Mouse (Mus musculus) midbrain, postnatal 0 days (tissue): Measurements from ENCODE around the gene Gm2431. TPM values are rescaled to one million over a fixed set of nuclear protein-coding genes. Genes with fewer than 3 reads are reported as not detected.
"Not testable (repeated sequence)": the region's sequence is repeated elsewhere in the genome, so short reads cannot be mapped to it uniquely, and the experiment has no call there.

ENCODE experiments used
- ATAC-seq: fragments of 200-750 bp; cut with Nextera tagmentation; 2 replicates; pipeline ENCODE4 v1.8.0; 2017; ENCODE audit warnings: moderate number of reproducible peaks, mild to moderate bottlenecking, moderate TSS enrichment, moderate library complexity; ENCODE audit not compliant: low FRiP score
- DNase-seq: peaks from one replicate; pipeline ENCODE4 v3.0.0-alpha.2; 2015; ENCODE audit warnings: low spot score
- H3K27ac ChIP-seq: fragments of 300-500 bp; sonication (generic); 2 replicates; pipeline ENCODE4 v1.5.1; 2014; ENCODE audit warnings: low read depth, mild to moderate bottlenecking, low read length, mixed read lengths
- H3K27me3 ChIP-seq: fragments of 300-500 bp; sonication (generic); 2 replicates; pipeline ENCODE4 v1.6.1; 2014; ENCODE audit warnings: low read length, control low read depth, mixed read lengths; ENCODE audit not compliant: insufficient read depth
- H3K36me3 ChIP-seq: fragments of 300-500 bp; sonication (generic); 2 replicates; pipeline ENCODE4 v1.6.1; 2014; ENCODE audit warnings: low read length, control low read depth, mixed read lengths; ENCODE audit not compliant: insufficient read depth
- H3K4me1 ChIP-seq: fragments of 300-500 bp; sonication (generic); 2 replicates; pipeline ENCODE4 v1.6.1; 2014; ENCODE audit warnings: mild to moderate bottlenecking, control low read depth, antibody characterized with exemption, low read length, mixed read lengths; ENCODE audit not compliant: insufficient read depth
- H3K4me2 ChIP-seq: fragments of 300-500 bp; sonication (generic); 2 replicates; pipeline ENCODE4 v1.6.1; 2014; ENCODE audit warnings: low read depth, mild to moderate bottlenecking, low read length, mixed read lengths; ENCODE audit not compliant: poor library complexity, severe bottlenecking
- H3K4me3 ChIP-seq: fragments of 300-500 bp; sonication (generic); 2 replicates; pipeline ENCODE4 v1.5.1; 2014; ENCODE audit warnings: low read depth, mild to moderate bottlenecking, low read length, moderate library complexity
- H3K9ac ChIP-seq: fragments of 300-500 bp; sonication (generic); replicated peaks from 2 replicates; pipeline ENCODE4 v1.6.1; 2014; ENCODE audit warnings: mild to moderate bottlenecking, low read length, moderate library complexity, mixed read lengths; ENCODE audit not compliant: poor library complexity, severe bottlenecking
- H3K9me3 ChIP-seq: fragments of 300-500 bp; sonication (generic); 2 replicates; pipeline ENCODE4 v1.6.1; 2016; ENCODE audit warnings: low read length, control low read depth
- CTCF ChIP-seq: IDR thresholded peaks from 2 replicates; pipeline ENCODE4 v1.5.1; 2016; ENCODE audit warnings: antibody characterized with exemption, mild to moderate bottlenecking
- WGBS: fragments of 180-500 bp; shearing (Covaris S2); extraction: QIAGEN DNeasy Blood & Tissue Kit; methylation state at CpG from one replicate; pipeline ENCODE4 v1.1.7; 2014; 5-methylcytosine and 5-hydroxymethylcytosine counted together
- polyA plus RNA-seq: library from polyadenylated mRNA; unstranded; fragments of >200 nt; fragmentation: Nextera tagmentation; extraction: Ambion mirVana; gene quantifications from 2 replicates; pipeline ENCODE4 v1.2.1, GENCODE M21; 2015
- total RNA-seq: library from RNA; depleted of rRNA; stranded (reverse); fragments of >200 nt; gene quantifications from 2 replicates; pipeline ENCODE4 v1.2.3, GENCODE M21; 2014

Gene Gm2431
- total and polyA plus RNA-seq, 2 experiments from 2014 or later: not detected

- not testable (repeated sequence) for H3K9ac ChIP-seq, ATAC-seq, H3K27me3 ChIP-seq, H3K4me2 ChIP-seq, H3K4me1 ChIP-seq, H3K27ac ChIP-seq, H3K4me3 ChIP-seq, H3K9me3 ChIP-seq, H3K36me3 ChIP-seq
- TF ChIP-seq CTCF: peak; percentile 73
- peak; percentile 50 for DNase-seq
- 2% methylated on average over 2 of the region's 2 CpGs for WGBS
Measured at GRCm38 (mm10) chr7:142293851-142294250, 35.7 kb upstream of the Gm2431 start.

- H3K4me2 ChIP-seq, H3K27ac ChIP-seq, H3K9me3 ChIP-seq, H3K4me1 ChIP-seq, H3K27me3 ChIP-seq, H3K4me3 ChIP-seq, H3K36me3 ChIP-seq, H3K9ac ChIP-seq, DNase-seq, ATAC-seq: not testable (repeated sequence)
- WGBS: 85% methylated on average over 9 of the region's 9 CpGs
Measured at GRCm38 (mm10) chr7:142285910-142286612, 27.9 kb upstream of the Gm2431 start.

GRCm38 (mm10) chr7:142285130-142285835 is 27.1 kb upstream of the Gm2431 start:
- Histone ChIP-seq H3K9me3 (no peaks in the 10 kb centered on the region), H3K27me3 (no peaks in the 10 kb centered on the region), H3K4me3 (peak overlapping the region; percentile 56), H3K36me3 (no peaks in the 10 kb centered on the region), H3K27ac (peak overlapping the region; percentile 64), H3K4me1 (no peaks in the 10 kb centered on the region), H3K9ac (peak overlapping the region; percentile 25; the same call in 1 of the 2 replicates), H3K4me2 (peak overlapping the region; percentile 70)
- peak; percentile 72 for DNase-seq
- peak; percentile 66; the same call in 1 of the 2 replicates for ATAC-seq
- TF ChIP-seq CTCF: peak; percentile 69
- WGBS: 19% methylated on average over 23 of the region's 23 CpGs

DNA sequence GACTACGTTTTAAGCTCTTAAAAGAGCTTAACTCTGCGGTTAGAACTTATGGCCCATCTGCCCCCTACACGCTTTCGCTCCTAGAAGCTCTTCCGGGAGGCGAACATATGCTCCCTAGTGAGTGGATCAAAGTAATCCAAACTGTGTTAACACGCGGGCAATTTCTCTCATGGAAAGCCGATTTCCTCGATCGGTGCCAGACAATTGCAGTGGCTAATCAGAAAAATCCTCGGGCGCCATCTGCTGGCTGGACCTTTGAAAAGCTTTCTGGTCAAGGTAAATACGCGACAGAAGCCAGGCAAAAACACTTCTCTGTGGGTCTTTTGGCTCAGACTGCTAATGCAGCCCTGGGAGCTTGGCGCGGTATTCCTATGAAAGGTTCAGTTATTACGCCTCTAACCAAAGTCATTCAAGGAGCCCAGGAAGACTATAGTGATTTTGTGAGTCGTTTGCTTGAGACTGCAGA is 26.5 kb upstream of the Gm2431 start:
- Histone ChIP-seq H3K9ac (peak overlapping the region; percentile 34), H3K4me2 (peak overlapping the region; percentile 70), H3K4me3 (peak overlapping the region; percentile 56), H3K9me3 (no peaks in the 10 kb centered on the region), H3K4me1 (no peaks in the 10 kb centered on the region), H3K27me3 (no peaks in the 10 kb centered on the region), H3K27ac (peak overlapping the region; percentile 64), H3K36me3 (no peaks in the 10 kb centered on the region)
- under 1% methylated on average over 19 of the region's 19 CpGs for WGBS
- peak; percentile 90 for TF ChIP-seq CTCF
- DNase-seq (peak; percentile 98), ATAC-seq (peak; percentile 83)

GRCm38 (mm10) chr7:142284023-142284591 is 26.0 kb upstream of the Gm2431 start:
- H3K9me3 ChIP-seq: no peaks in the 10 kb centered on the region
- ATAC-seq (peak; percentile 62; the same call in 1 of the 2 replicates), DNase-seq (peak; percentile 63)
- peak overlapping the region; percentile 34 for H3K9ac ChIP-seq
- under 1% methylated on average over 38 of the region's 38 CpGs for WGBS
- peak; percentile 37 for TF ChIP-seq CTCF
- no peaks in the 10 kb centered on the region for H3K27me3 ChIP-seq
- H3K36me3 ChIP-seq: no peaks in the 10 kb centered on the region
- peak overlapping the region; percentile 70 for H3K4me2 ChIP-seq
- peak overlapping the region; percentile 56 for H3K4me3 ChIP-seq
- no peaks in the 10 kb centered on the region for H3K4me1 ChIP-seq
- no peak overlapping the region for H3K27ac ChIP-seq

DNA sequence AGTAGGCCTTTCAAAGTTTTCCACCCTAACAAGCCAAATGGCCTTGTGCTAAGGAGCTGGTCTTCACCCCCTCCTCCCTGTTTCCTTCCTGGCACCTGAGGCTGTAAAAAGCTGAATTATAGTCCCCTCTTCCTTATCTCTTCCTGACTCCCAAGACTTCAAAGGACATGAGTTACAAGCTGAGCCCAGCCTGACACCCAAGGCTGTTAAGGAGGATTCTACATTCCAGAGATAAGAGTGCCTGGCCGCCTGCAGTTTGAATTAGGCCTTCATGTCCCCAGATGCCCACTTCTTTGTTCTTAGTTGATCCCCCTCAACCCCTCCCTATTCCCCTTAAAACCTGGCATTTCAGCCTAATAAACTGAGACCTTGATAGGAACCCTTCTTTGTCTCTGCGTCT is 24.7 kb upstream of the Gm2431 start:
- H3K4me1 ChIP-seq, H3K27ac ChIP-seq, DNase-seq, H3K27me3 ChIP-seq, H3K9ac ChIP-seq, ATAC-seq, H3K4me3 ChIP-seq, H3K9me3 ChIP-seq, H3K4me2 ChIP-seq, H3K36me3 ChIP-seq: not testable (repeated sequence)
- WGBS: 14% methylated on average over 2 of the region's 2 CpGs
